Mouse (Mus musculus): ENCODE measurements around the gene Unc93b1. TPM values are rescaled to one million over a fixed set of nuclear protein-coding genes. Genes with fewer than 3 reads are reported as not detected.
"Not testable (repeated sequence)": the region's sequence is repeated elsewhere in the genome, so short reads cannot be mapped to it uniquely, and the experiment has no call there.

Unc93b1 gene
- total RNA-seq, 2 experiments from 2014 or later: 29.3 to 34.4 TPM

GRCm38 (mm10) chr19:3942315-3942714 is 7.3 kb downstream of the Unc93b1 start:
- ATAC-seq (replicated peaks; ENCODE audit: low FRiP score, poor library complexity, severe bottlenecking): no peak

- ATAC-seq (replicated peaks; ENCODE audit: low FRiP score, poor library complexity, severe bottlenecking): peak; percentile 71
Observed at GRCm38 (mm10) chr19:3942986-3943735, 8.2 kb downstream of the Unc93b1 start.

- ATAC-seq (replicated peaks; ENCODE audit: low FRiP score, poor library complexity, severe bottlenecking): no peak
Observed at GRCm38 (mm10) chr19:3945872-3946564, 11.0 kb downstream of the Unc93b1 start.

GRCm38 (mm10) chr19:3946715-3947114 is 11.7 kb downstream of the Unc93b1 start:
- peak; percentile 71 for ATAC-seq (replicated peaks; ENCODE audit: low FRiP score, poor library complexity, severe bottlenecking)

- no peak for ATAC-seq (replicated peaks; ENCODE audit: low FRiP score, poor library complexity, severe bottlenecking)
Observed at GRCm38 (mm10) chr19:3947813-3948212, 12.8 kb downstream of the Unc93b1 start.

GRCm38 (mm10) chr19:3948546-3948945 is 13.6 kb downstream of the Unc93b1 start:
- ATAC-seq (replicated peaks; ENCODE audit: low FRiP score, poor library complexity, severe bottlenecking): no peak

GRCm38 (mm10) chr19:3950331-3950730 is 15.3 kb downstream of the Unc93b1 start:
- ATAC-seq (replicated peaks; ENCODE audit: low FRiP score, poor library complexity, severe bottlenecking): no peak

GRCm38 (mm10) chr19:3951461-3951860 is 16.5 kb downstream of the Unc93b1 start:
- no peak for ATAC-seq (replicated peaks; ENCODE audit: low FRiP score, poor library complexity, severe bottlenecking)

GRCm38 (mm10) chr19:3952099-3952498 is 17.1 kb downstream of the Unc93b1 start:
- no peak for ATAC-seq (replicated peaks; ENCODE audit: low FRiP score, poor library complexity, severe bottlenecking)

GRCm38 (mm10) chr19:3955033-3955432 is 20.0 kb downstream of the Unc93b1 start:
- no peak for ATAC-seq (replicated peaks; ENCODE audit: low FRiP score, poor library complexity, severe bottlenecking)

- no peak for ATAC-seq (replicated peaks; ENCODE audit: low FRiP score, poor library complexity, severe bottlenecking)
Observed at GRCm38 (mm10) chr19:3955804-3956203, 20.8 kb downstream of the Unc93b1 start.

GRCm38 (mm10) chr19:3957296-3958036 is 22.5 kb downstream of the Unc93b1 start:
- 0 out of 2 replicates have a peak, but pooled peaks have one; percentile 52 for ATAC-seq (replicated peaks; ENCODE audit: low FRiP score, poor library complexity, severe bottlenecking)

GRCm38 (mm10) chr19:3958470-3958869 is 23.5 kb downstream of the Unc93b1 start, which contains the start of gene Aldh3b3:
Gene Aldh3b3 (plus strand): TSS chr19:3958645.
- no peak for ATAC-seq (replicated peaks; ENCODE audit: low FRiP score, poor library complexity, severe bottlenecking)

- no peak for ATAC-seq (replicated peaks; ENCODE audit: low FRiP score, poor library complexity, severe bottlenecking)
Observed at GRCm38 (mm10) chr19:3959030-3959429, 24.0 kb downstream of the Unc93b1 start.

- no peak for ATAC-seq (replicated peaks; ENCODE audit: low FRiP score, poor library complexity, severe bottlenecking)
Observed at GRCm38 (mm10) chr19:3960211-3960610, 25.2 kb downstream of the Unc93b1 start.

GRCm38 (mm10) chr19:3961805-3962204 is 26.8 kb downstream of the Unc93b1 start:
- ATAC-seq (replicated peaks; ENCODE audit: low FRiP score, poor library complexity, severe bottlenecking): not testable (repeated sequence)

- ATAC-seq (replicated peaks; ENCODE audit: low FRiP score, poor library complexity, severe bottlenecking): no peak
Observed at GRCm38 (mm10) chr19:3962469-3962868, 27.5 kb downstream of the Unc93b1 start.

- no peak for ATAC-seq (replicated peaks; ENCODE audit: low FRiP score, poor library complexity, severe bottlenecking)
Observed at GRCm38 (mm10) chr19:3964030-3964429, 29.0 kb downstream of the Unc93b1 start.

- ATAC-seq (replicated peaks; ENCODE audit: low FRiP score, poor library complexity, severe bottlenecking): no peak
Observed at GRCm38 (mm10) chr19:3966330-3967075, 31.5 kb downstream of the Unc93b1 start.

GRCm38 (mm10) chr19:3967258-3967657 is 32.3 kb downstream of the Unc93b1 start:
- ATAC-seq (replicated peaks; ENCODE audit: low FRiP score, poor library complexity, severe bottlenecking): no peak
